Mouse (Mus musculus) midbrain, embryonic 10.5 days (tissue): ENCODE data around the gene Nfrkb. TPM values are rescaled to one million over a fixed set of nuclear protein-coding genes. Genes with fewer than 3 reads are reported as not detected.
A peak's percentile ranks its signal among the peaks of the same experiment; 100 is the strongest.

Experiments used
- DNase-seq: peaks from one replicate; pipeline ENCODE4 v3.0.0-alpha.2; 2017; ENCODE audit warnings: low spot score
- H3K27ac ChIP-seq: fragments of 300-500 bp; sonication (generic); replicated peaks from 2 replicates; pipeline ENCODE4 v1.5.1; 2016; ENCODE audit warnings: mild to moderate bottlenecking
- H3K27me3 ChIP-seq: fragments of 300-500 bp; sonication (generic); 2 replicates; pipeline ENCODE4 v1.6.1; 2016; ENCODE audit warnings: low read depth, mild to moderate bottlenecking; ENCODE audit not compliant: poor library complexity, severe bottlenecking
- H3K36me3 ChIP-seq: fragments of 300-500 bp; sonication (generic); 2 replicates; pipeline ENCODE4 v1.6.1; 2016; ENCODE audit warnings: mild to moderate bottlenecking, moderate library complexity
- H3K4me1 ChIP-seq: fragments of 300-500 bp; sonication (generic); 2 replicates; pipeline ENCODE4 v1.6.1; 2016
- H3K4me3 ChIP-seq: fragments of 300-500 bp; sonication (generic); 2 replicates; pipeline ENCODE4 v1.5.1; 2016; ENCODE audit warnings: mild to moderate bottlenecking, moderate library complexity
- H3K9me3 ChIP-seq: fragments of 300-500 bp; sonication (generic); replicated peaks from 2 replicates; pipeline ENCODE4 v1.6.1; 2016; ENCODE audit warnings: mild to moderate bottlenecking
- WGBS: fragments of 180-500 bp; shearing (Covaris S2); methylation state at CpG from one replicate; pipeline ENCODE4 v1.1.7; 2016; 5-methylcytosine and 5-hydroxymethylcytosine counted together
- polyA plus RNA-seq: library from polyadenylated mRNA; unstranded; fragments of >200 nt; fragmentation: Nextera tagmentation; extraction: Ambion mirVana; gene quantifications from 2 replicates; pipeline ENCODE4 v1.2.1, GENCODE M21; 2016

Nfrkb gene
- polyA plus RNA-seq, 1 experiment from 2014 or later = 18.4 TPM

- Histone ChIP-seq H3K4me1 (peaks cover 16% of the 10 kb centered on the region), H3K9me3 (no peaks in the 10 kb centered on the region), H3K36me3 (peaks cover 17% of the 10 kb centered on the region), H3K4me3 (peak overlapping the region; percentile 97; the same call in 1 of the 2 replicates), H3K27ac (no peak overlapping the region), H3K27me3 (no peaks in the 10 kb centered on the region)
- no peak for DNase-seq
- WGBS = 84% methylated on average over 17 of the region's 17 CpGs
These were observed 1.0 kb upstream of the Nfrkb start for GRCm38 (mm10) chr9:31384786-31385499.

- H3K4me1 ChIP-seq = peaks cover 16% of the 10 kb centered on the region
- H3K36me3 ChIP-seq = peaks cover 22% of the 10 kb centered on the region
- H3K27me3 ChIP-seq = no peaks in the 10 kb centered on the region
- 30% methylated on average over 4 of the region's 4 CpGs for WGBS
- H3K4me3 ChIP-seq = peak overlapping the region; percentile 97
- H3K9me3 ChIP-seq = no peaks in the 10 kb centered on the region
- no peak for DNase-seq
- peak overlapping the region; percentile 94 for H3K27ac ChIP-seq
These were observed 507 bp upstream of the Nfrkb start for GRCm38 (mm10) chr9:31385500-31385869.

GRCm38 (mm10) chr9:31386368-31387180 is 582 bp downstream of the Nfrkb start:
- 11% methylated on average over 43 of the region's 44 CpGs for WGBS
- peak overlapping the region; percentile 97 for H3K4me3 ChIP-seq
- peaks cover 16% of the 10 kb centered on the region for H3K4me1 ChIP-seq
- H3K36me3 ChIP-seq = peaks cover 31% of the 10 kb centered on the region
- no peak for DNase-seq
- no peaks in the 10 kb centered on the region for H3K9me3 ChIP-seq
- peak overlapping the region; percentile 94 for H3K27ac ChIP-seq
- no peaks in the 10 kb centered on the region for H3K27me3 ChIP-seq

GRCm38 (mm10) chr9:31387206-31387605 is 1.2 kb downstream of the Nfrkb start:
- H3K27me3 ChIP-seq = no peaks in the 10 kb centered on the region
- peak overlapping the region; percentile 97 for H3K4me3 ChIP-seq
- H3K36me3 ChIP-seq = peaks cover 37% of the 10 kb centered on the region
- no peak overlapping the region for H3K27ac ChIP-seq
- no peaks in the 10 kb centered on the region for H3K9me3 ChIP-seq
- DNase-seq = no peak
- peaks cover 16% of the 10 kb centered on the region for H3K4me1 ChIP-seq
- WGBS = 94% methylated on average over 5 of the region's 5 CpGs

GRCm38 (mm10) chr9:31400441-31400840 is 14.4 kb downstream of the Nfrkb start:
- no peaks in the 10 kb centered on the region for H3K9me3 ChIP-seq
- peaks cover 99% of the 10 kb centered on the region for H3K36me3 ChIP-seq
- peak; percentile 62 for DNase-seq
- H3K4me3 ChIP-seq = no peak overlapping the region
- no peaks in the 10 kb centered on the region for H3K4me1 ChIP-seq
- 60% methylated on average over 4 of the region's 4 CpGs for WGBS
- H3K27me3 ChIP-seq = no peaks in the 10 kb centered on the region
- H3K27ac ChIP-seq = no peak overlapping the region

- no peak overlapping the region for H3K27ac ChIP-seq
- WGBS = 89% methylated on average over 2 of the region's 2 CpGs
- H3K36me3 ChIP-seq = peaks cover 91% of the 10 kb centered on the region
- H3K27me3 ChIP-seq = no peaks in the 10 kb centered on the region
- H3K4me3 ChIP-seq = no peak overlapping the region
- no peaks in the 10 kb centered on the region for H3K9me3 ChIP-seq
- DNase-seq = no peak
- H3K4me1 ChIP-seq = no peaks in the 10 kb centered on the region
These were observed 18.3 kb downstream of the Nfrkb start for GRCm38 (mm10) chr9:31404311-31404710.

GRCm38 (mm10) chr9:31405217-31405616 is 19.2 kb downstream of the Nfrkb start:
- no peak for DNase-seq
- Histone ChIP-seq H3K9me3 (no peaks in the 10 kb centered on the region), H3K4me3 (no peak overlapping the region), H3K27ac (no peak overlapping the region), H3K36me3 (peaks cover 91% of the 10 kb centered on the region), H3K4me1 (no peaks in the 10 kb centered on the region), H3K27me3 (no peaks in the 10 kb centered on the region)
- WGBS = 66% methylated on average over 6 of the region's 6 CpGs

- Histone ChIP-seq H3K4me3 (no peak overlapping the region), H3K27ac (no peak overlapping the region), H3K27me3 (no peaks in the 10 kb centered on the region), H3K36me3 (peaks cover 96% of the 10 kb centered on the region), H3K4me1 (no peaks in the 10 kb centered on the region), H3K9me3 (no peaks in the 10 kb centered on the region)
- DNase-seq = no peak
- 92% methylated on average over 4 of the region's 4 CpGs for WGBS
These were observed 26.2 kb downstream of the Nfrkb start for GRCm38 (mm10) chr9:31412165-31412564.

- Histone ChIP-seq H3K27me3 (no peaks in the 10 kb centered on the region), H3K4me3 (no peak overlapping the region), H3K36me3 (peaks cover 86% of the 10 kb centered on the region), H3K4me1 (no peaks in the 10 kb centered on the region), H3K27ac (no peak overlapping the region), H3K9me3 (no peaks in the 10 kb centered on the region)
- no peak for DNase-seq
- 97% methylated on average over 1 of the region's 1 CpGs for whole genome bisulfite sequencing
These were observed 32.8 kb downstream of the Nfrkb start for GRCm38 (mm10) chr9:31418821-31419220.

GRCm38 (mm10) chr9:31422143-31422542 is 36.2 kb downstream of the Nfrkb start:
- DNase-seq = no peak
- H3K36me3 ChIP-seq = peaks cover 59% of the 10 kb centered on the region
- H3K4me3 ChIP-seq = no peak overlapping the region
- 90% methylated on average over 5 of the region's 5 CpGs for WGBS
- peaks cover 2% of the 10 kb centered on the region for H3K4me1 ChIP-seq
- no peaks in the 10 kb centered on the region for H3K9me3 ChIP-seq
- H3K27me3 ChIP-seq = no peaks in the 10 kb centered on the region
- no peak overlapping the region for H3K27ac ChIP-seq

- Histone ChIP-seq H3K27ac (no peak overlapping the region), H3K9me3 (no peaks in the 10 kb centered on the region), H3K4me1 (peaks cover 8% of the 10 kb centered on the region), H3K27me3 (no peaks in the 10 kb centered on the region), H3K36me3 (0 out of 2 replicates have a peak, but pooled peaks cover 5% of the 10 kb centered on the region), H3K4me3 (no peak overlapping the region)
- no peak for DNase-seq
- WGBS = 89% methylated on average over 7 of the region's 7 CpGs
These were observed 43.0 kb downstream of the Nfrkb start for GRCm38 (mm10) chr9:31428971-31429370.

GRCm38 (mm10) chr9:31430011-31430410 is 44.0 kb downstream of the Nfrkb start:
- H3K9me3 ChIP-seq = no peaks in the 10 kb centered on the region
- H3K27me3 ChIP-seq = no peaks in the 10 kb centered on the region
- H3K4me3 ChIP-seq = no peak overlapping the region
- no peaks in the 10 kb centered on the region for H3K36me3 ChIP-seq
- no peak for DNase-seq
- 73% methylated on average over 9 of the region's 9 CpGs for WGBS
- H3K4me1 ChIP-seq = peaks cover 8% of the 10 kb centered on the region
- H3K27ac ChIP-seq = no peak overlapping the region

- no peak for DNase-seq
- Histone ChIP-seq H3K27me3 (no peaks in the 10 kb centered on the region), H3K27ac (no peak overlapping the region), H3K4me3 (no peak overlapping the region), H3K4me1 (peaks cover 8% of the 10 kb centered on the region), H3K36me3 (no peaks in the 10 kb centered on the region), H3K9me3 (no peaks in the 10 kb centered on the region)
- WGBS = 91% methylated on average over 5 of the region's 5 CpGs
These were observed 45.8 kb downstream of the Nfrkb start for GRCm38 (mm10) chr9:31431751-31432150.
